Mouse (Mus musculus) thymus, postnatal 0 days (tissue): ENCODE data around the gene Necap1. TPM values are rescaled to one million over a fixed set of nuclear protein-coding genes. Genes with fewer than 3 reads are reported as not detected.

ENCODE experiments used
- DNase-seq: peaks from one replicate; pipeline ENCODE4 v3.0.0-alpha.2; 2015; ENCODE audit warnings: low spot score
- microRNA-seq: library from miRNA; unstranded; fragments of <30 nt; microRNA quantifications from one replicate; pipeline ENCODE4, GENCODE M21; 2016; ENCODE audit warnings: borderline number of aligned reads
- polyA plus RNA-seq: library from polyadenylated mRNA; unstranded; fragments of >200 nt; fragmentation: Nextera tagmentation; extraction: Ambion mirVana; gene quantifications from 2 replicates; pipeline ENCODE4 v1.2.1, GENCODE M21; 2015

Gene Necap1
- polyA plus RNA-seq, 1 experiment from 2014 or later: 29.2 TPM

GRCm38 (mm10) chr6:122883603-122884002, 9.3 kb downstream of the Necap1 start:
- no peak for DNase-seq

- no peak for DNase-seq
These were observed 15.3 kb downstream of the Necap1 start for GRCm38 (mm10) chr6:122889599-122889998.

GRCm38 (mm10) chr6:122892442-122893049, 18.3 kb downstream of the Necap1 start:
- DNase-seq: peak; percentile 55

GRCm38 (mm10) chr6:122919922-122920321, 45.6 kb downstream of the Necap1 start:
- DNase-seq: no peak

- no peak for DNase-seq
These were observed 47.2 kb downstream of the Necap1 start, which contains the start of gene Clec4a1 for GRCm38 (mm10) chr6:122921451-122921850. Clec4a1 (plus strand) TSS chr6:122921848.

GRCm38 (mm10) chr6:122934845-122935244, 60.6 kb downstream of the Necap1 start:
- DNase-seq: no peak

Small RNA genes within 50 kb of the gene (microRNA-seq; reads per million reads assigned to microRNA genes)
- not detected for gene Mir7231

Other genes starting within 250 kb of the Necap1 start
- gene Dppa3, start 248.1 kb upstream of the Necap1 start, polyA plus RNA-seq: 3.9 and 4.4 TPM in 2 replicates
- 0.07 TPM in 1 of 2 replicates, not detected in the other for gene Nanog, start 167.0 kb upstream of the Necap1 start, polyA plus RNA-seq
- 12.8 and 13.0 TPM in 2 replicates for gene Slc2a3, start 72.8 kb upstream of the Necap1 start, polyA plus RNA-seq
- 3.0 and 3.2 TPM in 2 replicates for gene Foxj2, start 54.6 kb upstream of the Necap1 start, polyA plus RNA-seq
- 1.9 and 2.2 TPM in 2 replicates for gene C3ar1, start 18.3 kb upstream of the Necap1 start, polyA plus RNA-seq
- gene Clec4a1, start 47.4 kb downstream of the Necap1 start, polyA plus RNA-seq: 5.5 and 6.0 TPM in 2 replicates
- gene Clec4a3, start 78.0 kb downstream of the Necap1 start, polyA plus RNA-seq: 8.6 and 12.6 TPM in 2 replicates
- gene Clec4a4, start 115.9 kb downstream of the Necap1 start, polyA plus RNA-seq: 0.18 and 0.35 TPM in 2 replicates
- 0.38 and 0.72 TPM in 2 replicates for gene Clec4b1, start 175.5 kb downstream of the Necap1 start, polyA plus RNA-seq
- 8.8 and 9.5 TPM in 2 replicates for gene Clec4a2, start 232.0 kb downstream of the Necap1 start, polyA plus RNA-seq